Mouse (Mus musculus) liver, embryonic 11.5 days (tissue): ENCODE measurements at regions not wholly inside any gene's neighbourhood (a gene's known extent, or its start where the extent isn't known, plus 50 kb on each side); places are given as distances from the start of the nearest gene placed in this dataset.

Source experiments
- ATAC-seq: fragments of 200-750 bp; cut with Nextera tagmentation; replicated peaks from 2 replicates; pipeline ENCODE4 v1.8.0; 2017; ENCODE audit warnings: moderate number of reproducible peaks, mild to moderate bottlenecking, moderate TSS enrichment, moderate library complexity; ENCODE audit not compliant: low FRiP score
- DNase-seq: peaks from one replicate; pipeline ENCODE4 v3.0.0-alpha.2; 2017; ENCODE audit warnings: low spot score
- H3K27ac ChIP-seq: fragments of 300-500 bp; sonication (generic); 2 replicates; pipeline ENCODE4 v1.5.1; 2014; ENCODE audit warnings: mild to moderate bottlenecking, low read depth, low read length, control low read depth
- H3K27me3 ChIP-seq: fragments of 300-500 bp; sonication (generic); replicated peaks from 2 replicates; pipeline ENCODE4 v1.6.1; 2014; ENCODE audit warnings: low read length, mixed read lengths; ENCODE audit not compliant: control insufficient read depth, insufficient read depth
- H3K36me3 ChIP-seq: fragments of 300-500 bp; sonication (generic); 2 replicates; pipeline ENCODE4 v1.6.1; 2014; ENCODE audit warnings: mild to moderate bottlenecking, low read length, moderate library complexity, mixed read lengths; ENCODE audit not compliant: control insufficient read depth, insufficient read depth
- H3K4me1 ChIP-seq: fragments of 300-500 bp; sonication (generic); replicated peaks from 2 replicates; pipeline ENCODE4 v1.6.1; 2014; ENCODE audit warnings: low read length, mixed read lengths; ENCODE audit not compliant: control insufficient read depth, insufficient read depth
- H3K4me2 ChIP-seq: fragments of 300-500 bp; sonication (generic); 2 replicates; pipeline ENCODE4 v1.6.1; 2014; ENCODE audit warnings: mild to moderate bottlenecking, control low read depth, moderate library complexity
- H3K4me3 ChIP-seq: fragments of 300-500 bp; sonication (generic); 2 replicates; pipeline ENCODE4 v1.5.1; 2014; ENCODE audit warnings: low read depth, low read length, control low read depth
- H3K9ac ChIP-seq: fragments of 300-500 bp; sonication (generic); 2 replicates; pipeline ENCODE4 v1.6.1; 2014; ENCODE audit warnings: low read depth, low read length, control low read depth
- H3K9me3 ChIP-seq: fragments of 300-500 bp; sonication (generic); 2 replicates; pipeline ENCODE4 v1.6.1; 2016; ENCODE audit warnings: low read length, inconsistent platforms, mixed read lengths; ENCODE audit not compliant: control insufficient read depth
- WGBS: fragments of 180-500 bp; shearing (Covaris S2); extraction: QIAGEN DNeasy Blood & Tissue Kit; methylation state at CpG from one replicate; pipeline ENCODE4 v1.1.7; 2014; 5-methylcytosine and 5-hydroxymethylcytosine counted together

DNA sequence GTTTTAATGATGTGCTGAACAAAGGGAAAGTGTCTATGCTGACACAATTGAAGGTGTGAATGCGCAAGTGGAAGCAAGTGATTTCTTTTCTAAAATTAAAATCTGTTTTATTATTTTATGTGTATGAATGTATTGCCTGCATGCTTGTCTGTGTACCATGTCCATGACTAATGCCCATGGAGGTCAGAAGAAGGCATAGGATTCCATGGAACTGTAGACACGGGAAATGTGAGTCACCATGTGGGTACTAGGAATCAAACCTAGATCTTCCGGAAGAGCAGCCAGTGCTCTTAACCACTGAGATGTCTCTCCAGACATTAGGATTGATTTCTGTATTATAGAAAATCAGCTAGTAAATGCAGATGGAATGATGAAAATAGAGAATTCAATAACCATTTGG lies 134.9 kb upstream of the Pgrmc2 start:
- no peak overlapping the region for H3K4me2 ChIP-seq
- ATAC-seq (no peak), DNase-seq (no peak)
- no peaks in the 10 kb centered on the region for H3K9me3 ChIP-seq
- H3K9ac ChIP-seq, result no peak overlapping the region
- H3K36me3 ChIP-seq, result no peaks in the 10 kb centered on the region
- H3K4me3 ChIP-seq, result no peak overlapping the region
- no peak overlapping the region for H3K27ac ChIP-seq
- H3K4me1 ChIP-seq, result no peaks in the 10 kb centered on the region
- 86% methylated on average over 3 of the region's 3 CpGs for WGBS
- no peaks in the 10 kb centered on the region for H3K27me3 ChIP-seq

DNA sequence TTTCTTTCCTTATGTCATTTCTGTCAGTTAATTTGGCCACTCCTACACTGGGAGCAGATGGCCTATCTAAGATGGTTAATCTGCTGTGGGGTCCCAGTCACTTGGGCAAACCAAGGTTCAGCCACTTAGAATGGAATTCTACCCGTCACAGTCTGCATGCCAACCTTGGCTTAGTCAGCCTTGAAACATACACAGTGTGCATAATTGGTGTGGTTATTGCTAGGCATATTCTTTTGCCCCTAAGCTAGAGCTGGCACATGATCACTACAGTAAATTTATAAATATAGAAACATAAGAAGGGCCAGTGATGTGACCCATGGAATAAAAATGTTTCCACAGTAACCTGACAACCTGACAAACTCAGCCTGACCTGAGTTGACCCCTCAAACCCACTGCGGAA lies 130.7 kb upstream of the Pgrmc2 start:
- DNase-seq (no peak), ATAC-seq (no peak)
- no peak overlapping the region for H3K4me3 ChIP-seq
- WGBS, result 84% methylated on average over 2 of the region's 2 CpGs
- no peaks in the 10 kb centered on the region for H3K36me3 ChIP-seq
- no peak overlapping the region for H3K27ac ChIP-seq
- H3K9me3 ChIP-seq, result no peaks in the 10 kb centered on the region
- H3K27me3 ChIP-seq, result no peaks in the 10 kb centered on the region
- no peak overlapping the region for H3K9ac ChIP-seq
- no peak overlapping the region for H3K4me2 ChIP-seq
- H3K4me1 ChIP-seq, result no peaks in the 10 kb centered on the region

DNA sequence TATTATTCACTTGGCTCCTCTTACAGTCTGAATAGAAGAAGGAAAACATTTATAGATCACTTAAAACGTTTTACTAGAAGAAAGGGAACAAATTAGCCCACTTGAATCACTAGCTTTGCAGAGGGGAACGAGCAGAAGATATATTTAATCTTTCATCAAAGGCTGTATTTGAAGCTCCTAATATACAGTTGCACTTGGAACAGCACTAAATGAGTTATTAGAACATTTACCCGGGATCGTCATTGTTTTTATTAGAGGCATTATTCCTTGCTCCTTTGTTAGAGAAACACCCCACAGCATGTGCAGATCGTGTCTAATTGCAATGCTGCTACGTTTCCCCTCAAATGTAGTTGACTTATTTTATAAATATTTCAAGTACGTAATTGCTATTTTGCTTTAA lies 127.5 kb upstream of the Pgrmc2 start:
- DNase-seq, result no peak
- no peak overlapping the region for H3K4me2 ChIP-seq
- H3K27me3 ChIP-seq, result no peaks in the 10 kb centered on the region
- H3K4me1 ChIP-seq, result no peaks in the 10 kb centered on the region
- no peaks in the 10 kb centered on the region for H3K9me3 ChIP-seq
- ATAC-seq, result no peak
- H3K4me3 ChIP-seq, result no peak overlapping the region
- H3K36me3 ChIP-seq, result no peaks in the 10 kb centered on the region
- H3K27ac ChIP-seq, result no peak overlapping the region
- 72% methylated on average over 7 of the region's 7 CpGs for WGBS
- H3K9ac ChIP-seq, result no peak overlapping the region

DNA sequence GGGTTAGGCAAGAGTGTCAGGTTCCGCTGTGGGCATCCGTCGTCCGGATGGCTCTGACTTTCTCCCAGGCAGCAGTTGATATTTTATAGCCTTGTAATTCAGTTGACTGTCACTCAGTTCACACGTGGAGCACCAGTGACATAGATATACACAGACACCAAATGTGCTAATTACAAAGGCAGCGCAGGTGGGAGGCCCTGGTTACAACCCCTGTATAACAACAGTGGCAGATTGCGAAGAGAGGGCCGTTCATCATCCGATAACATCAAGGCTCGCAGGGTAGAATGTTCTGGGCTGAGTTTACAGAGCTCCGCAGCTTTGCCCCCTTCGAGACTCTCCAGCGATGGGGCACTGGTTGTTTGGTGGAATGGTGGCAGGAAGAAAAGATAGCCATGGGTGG lies 120.0 kb upstream of the Pgrmc2 start:
- Histone ChIP-seq H3K9me3 (no peaks in the 10 kb centered on the region), H3K4me1 (no peaks in the 10 kb centered on the region), H3K4me3 (no peak overlapping the region), H3K27me3 (no peaks in the 10 kb centered on the region), H3K4me2 (no peak overlapping the region), H3K9ac (no peak overlapping the region), H3K27ac (no peak overlapping the region), H3K36me3 (no peaks in the 10 kb centered on the region)
- WGBS, result 67% methylated on average over 13 of the region's 13 CpGs
- DNase-seq, result no peak
- ATAC-seq, result no peak

DNA sequence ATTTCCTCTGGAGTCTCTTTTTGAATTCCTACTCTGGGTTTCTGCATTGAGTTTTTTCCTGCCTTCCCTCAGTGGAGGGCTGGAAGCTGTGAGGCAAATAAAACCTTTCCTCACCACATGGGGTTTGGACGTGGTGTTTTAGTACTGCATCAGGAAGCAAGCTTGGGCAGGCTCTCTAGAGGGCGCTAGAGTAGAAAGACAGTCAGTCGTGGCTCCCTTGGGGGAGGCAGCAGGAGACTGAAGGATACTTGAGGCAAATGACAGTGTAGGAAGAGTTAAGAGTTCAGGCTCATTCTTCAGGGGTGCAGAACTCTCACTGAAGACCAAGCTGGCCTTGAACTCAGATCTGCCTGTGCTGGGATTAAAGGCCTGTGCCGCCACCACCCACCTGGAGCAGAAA lies 118.9 kb upstream of the Pgrmc2 start:
- no peak overlapping the region for H3K27ac ChIP-seq
- no peaks in the 10 kb centered on the region for H3K36me3 ChIP-seq
- 33% methylated on average over 4 of the region's 4 CpGs for WGBS
- no peak overlapping the region for H3K4me2 ChIP-seq
- no peaks in the 10 kb centered on the region for H3K9me3 ChIP-seq
- H3K9ac ChIP-seq, result no peak overlapping the region
- no peak for DNase-seq
- H3K27me3 ChIP-seq, result no peaks in the 10 kb centered on the region
- no peak overlapping the region for H3K4me3 ChIP-seq
- no peak for ATAC-seq
- H3K4me1 ChIP-seq, result no peaks in the 10 kb centered on the region

DNA sequence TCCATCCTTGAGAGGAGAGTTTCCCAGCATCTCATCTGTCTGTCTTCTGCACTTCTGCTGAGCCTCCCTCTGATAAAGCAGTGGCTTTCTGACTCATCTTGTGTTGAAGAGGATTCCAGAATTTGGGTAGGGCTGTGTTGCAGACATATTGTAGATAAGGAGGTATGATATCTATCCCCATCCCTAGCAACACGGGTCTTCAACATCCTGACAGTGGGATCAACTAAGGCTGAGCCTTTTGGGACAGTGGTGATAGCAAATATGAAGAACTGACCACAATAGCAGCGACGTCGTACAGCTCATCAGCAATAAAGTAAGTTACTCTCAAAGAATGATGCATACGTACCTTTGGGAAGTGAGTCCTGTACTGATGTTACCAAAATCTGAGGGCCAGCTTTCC lies 117.2 kb upstream of the Pgrmc2 start:
- no peaks in the 10 kb centered on the region for H3K36me3 ChIP-seq
- no peak overlapping the region for H3K9ac ChIP-seq
- 71% methylated on average over 5 of the region's 5 CpGs for WGBS
- no peak overlapping the region for H3K4me3 ChIP-seq
- no peaks in the 10 kb centered on the region; the same call in 1 of the 2 replicates for H3K27me3 ChIP-seq
- no peak for DNase-seq
- no peaks in the 10 kb centered on the region for H3K9me3 ChIP-seq
- ATAC-seq, result no peak
- no peak overlapping the region for H3K27ac ChIP-seq
- no peaks in the 10 kb centered on the region for H3K4me1 ChIP-seq
- H3K4me2 ChIP-seq, result no peak overlapping the region

DNA sequence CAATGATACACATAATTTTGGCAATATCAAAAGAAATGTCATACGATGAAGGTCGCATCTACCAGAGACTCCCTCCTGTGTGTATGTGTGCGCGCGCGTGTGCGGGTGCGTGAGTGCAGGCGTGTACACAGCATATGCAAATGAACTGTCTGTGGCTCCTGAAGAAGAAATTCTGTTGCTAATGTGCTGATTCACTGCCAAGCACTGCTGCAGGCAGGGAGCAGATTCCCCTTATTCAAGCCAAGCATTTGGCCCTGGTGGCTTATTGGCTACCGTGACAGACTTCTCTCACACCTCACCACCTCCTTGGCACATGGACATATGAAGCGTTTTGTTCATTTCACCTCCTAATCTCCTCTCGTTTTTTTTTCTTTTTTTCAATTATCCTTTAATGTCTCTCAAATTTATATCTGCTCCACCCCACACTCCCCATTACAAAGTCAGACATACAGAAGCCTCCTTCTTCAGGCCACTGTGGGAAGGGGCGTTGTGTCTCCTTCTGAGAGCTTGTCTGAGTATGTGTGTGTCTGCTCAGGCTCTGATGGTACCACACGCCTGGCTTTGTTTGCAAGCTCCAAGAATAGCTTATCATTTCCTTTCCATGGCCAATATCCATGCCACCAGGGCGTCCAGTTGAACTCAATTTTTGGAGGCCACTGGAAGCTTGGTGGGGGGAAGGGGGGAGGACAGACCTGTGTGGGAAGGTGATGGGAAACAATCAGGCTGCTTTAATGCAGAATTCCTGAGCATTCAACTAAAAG lies 115.5 kb upstream of the Pgrmc2 start:
- no peaks in the 10 kb centered on the region for H3K9me3 ChIP-seq
- H3K36me3 ChIP-seq, result no peaks in the 10 kb centered on the region
- DNase-seq (no peak), ATAC-seq (no peak)
- H3K4me3 ChIP-seq, result no peak overlapping the region
- H3K9ac ChIP-seq, result no peak overlapping the region
- no peak overlapping the region for H3K27ac ChIP-seq
- H3K4me2 ChIP-seq, result no peak overlapping the region
- WGBS, result 79% methylated on average over 15 of the region's 15 CpGs
- H3K4me1 ChIP-seq, result no peaks in the 10 kb centered on the region
- H3K27me3 ChIP-seq, result no peaks in the 10 kb centered on the region; the same call in 1 of the 2 replicates

DNA sequence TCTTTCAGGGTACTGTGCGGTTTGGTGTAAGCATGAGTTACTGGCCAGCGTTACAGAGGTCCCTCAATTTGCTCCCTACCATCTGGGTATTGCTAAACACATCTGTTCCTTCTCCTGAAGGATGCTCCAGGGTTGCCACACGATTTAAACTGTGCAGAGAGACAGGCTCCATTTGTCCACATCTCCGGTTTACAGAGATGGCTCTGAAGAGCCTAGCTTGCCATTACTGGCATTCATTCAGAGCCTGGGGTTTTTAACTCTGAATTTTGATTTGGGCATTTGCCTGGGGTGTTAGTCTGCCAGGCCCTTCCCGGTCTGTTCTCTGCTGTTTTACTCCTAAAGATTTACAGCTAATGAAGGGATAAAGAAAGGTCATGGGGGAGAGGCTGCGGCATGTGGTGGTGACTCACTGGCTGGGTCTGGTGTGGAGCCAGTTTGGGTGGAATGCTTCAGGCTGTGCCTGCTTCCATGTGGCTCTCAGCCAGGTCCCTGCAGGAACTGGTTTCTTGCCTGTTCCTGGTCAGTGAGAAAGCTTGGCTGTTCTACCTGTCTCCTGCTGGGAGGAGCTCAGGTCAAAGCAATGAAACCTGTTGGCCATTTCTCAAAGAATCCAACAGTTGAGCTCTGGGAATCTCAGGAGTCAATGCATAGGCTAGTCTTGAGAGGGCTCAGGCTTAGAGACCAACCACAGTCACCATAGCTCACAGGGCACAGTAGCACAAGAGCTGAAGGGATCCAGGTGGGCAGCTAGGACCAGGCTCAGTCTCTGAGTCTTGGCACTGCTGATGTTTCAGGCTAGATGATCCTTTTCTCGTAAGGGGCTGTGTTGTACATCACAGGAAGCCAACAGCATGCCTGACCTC lies 112.5 kb upstream of the Pgrmc2 start:
- no peak overlapping the region for H3K9ac ChIP-seq
- no peaks in the 10 kb centered on the region for H3K36me3 ChIP-seq
- 66% methylated on average over 7 of the region's 7 CpGs for WGBS
- H3K9me3 ChIP-seq, result no peaks in the 10 kb centered on the region
- no peak overlapping the region for H3K4me2 ChIP-seq
- no peaks in the 10 kb centered on the region for H3K4me1 ChIP-seq
- ATAC-seq (no peak), DNase-seq (no peak)
- H3K27ac ChIP-seq, result no peak overlapping the region
- no peak overlapping the region for H3K4me3 ChIP-seq
- H3K27me3 ChIP-seq, result no peaks in the 10 kb centered on the region; the same call in 1 of the 2 replicates
